Mouse (Mus musculus) lung, postnatal 14 days (tissue): Measurements from ENCODE around the gene Ypel2.

Source experiments
- DNase-seq: peaks from one replicate; pipeline ENCODE4 v3.0.0; 2021

The Ypel2 gene

GRCm38 (mm10) chr11:86960331-86960730, 33.2 kb downstream of the Ypel2 start:
- DNase-seq, result no peak

GRCm38 (mm10) chr11:86958721-86959675, 34.5 kb downstream of the Ypel2 start:
- DNase-seq, result no peak

GRCm38 (mm10) chr11:86958182-86958581, 35.3 kb downstream of the Ypel2 start:
- no peak for DNase-seq

GRCm38 (mm10) chr11:86956363-86956762, 37.1 kb downstream of the Ypel2 start:
- DNase-seq, result no peak

- DNase-seq, result peak; percentile 50
These were observed 38.8 kb downstream of the Ypel2 start for GRCm38 (mm10) chr11:86954616-86955270.

- DNase-seq, result no peak
These were observed 40.4 kb downstream of the Ypel2 start for GRCm38 (mm10) chr11:86953096-86953495.

- DNase-seq, result no peak
These were observed 40.8 kb downstream of the Ypel2 start for GRCm38 (mm10) chr11:86952659-86953058.

GRCm38 (mm10) chr11:86951672-86952071, 41.8 kb downstream of the Ypel2 start:
- DNase-seq, result no peak

GRCm38 (mm10) chr11:86950491-86950890, 43.0 kb downstream of the Ypel2 start:
- DNase-seq, result no peak

GRCm38 (mm10) chr11:86949951-86950441, 43.5 kb downstream of the Ypel2 start:
- DNase-seq, result peak; percentile 38

GRCm38 (mm10) chr11:86946644-86947195, 46.8 kb downstream of the Ypel2 start:
- no peak for DNase-seq

GRCm38 (mm10) chr11:86945933-86946332, 47.6 kb downstream of the Ypel2 start:
- no peak for DNase-seq

GRCm38 (mm10) chr11:86945058-86945457, 48.4 kb downstream of the Ypel2 start:
- DNase-seq, result no peak

- DNase-seq, result no peak
These were observed 49.0 kb downstream of the Ypel2 start for GRCm38 (mm10) chr11:86944539-86944938.

GRCm38 (mm10) chr11:86941904-86942303, 51.6 kb downstream of the Ypel2 start:
- DNase-seq, result no peak

GRCm38 (mm10) chr11:86939503-86939902, 54.0 kb downstream of the Ypel2 start:
- DNase-seq, result no peak

- DNase-seq, result no peak
These were observed 55.0 kb downstream of the Ypel2 start for GRCm38 (mm10) chr11:86938551-86938950.

- no peak for DNase-seq
These were observed 55.4 kb downstream of the Ypel2 start for GRCm38 (mm10) chr11:86938108-86938507.

GRCm38 (mm10) chr11:86936938-86937337, 56.6 kb downstream of the Ypel2 start:
- no peak for DNase-seq

GRCm38 (mm10) chr11:86934895-86935294, 58.6 kb downstream of the Ypel2 start:
- DNase-seq, result no peak

GRCm38 (mm10) chr11:86932201-86932600, 61.3 kb downstream of the Ypel2 start:
- DNase-seq, result no peak

GRCm38 (mm10) chr11:86930636-86931180, 62.8 kb downstream of the Ypel2 start:
- no peak for DNase-seq

GRCm38 (mm10) chr11:86929985-86930384, 63.5 kb downstream of the Ypel2 start:
- DNase-seq, result no peak
